Mouse (Mus musculus) ovary, postnatal 14 days (tissue): Measurements from ENCODE around the gene Ebi3.

Experiments used
- DNase-seq: peaks from one replicate; pipeline ENCODE4 v3.0.0; 2022; ENCODE audit warnings: low spot score

The Ebi3 gene

GRCm38 (mm10) chr17:56005415-56006061, 53.1 kb downstream of the Ebi3 start, which contains the start of the genes Stap2 and Mpnd:
Gene Stap2, minus strand, starts transcription at chr17:56005584.
Gene Mpnd, plus strand, starts transcription at chr17:56005711.
- no peak for DNase-seq
